Mouse (Mus musculus) MEL (cell line): ENCODE measurements around the gene Phlda3. TPM values are rescaled to one million over a fixed set of nuclear protein-coding genes. Genes with fewer than 3 reads are reported as not detected.

Source experiments
- DNase-seq: peaks from one replicate; pipeline ENCODE4 v3.0.0; 2011; ENCODE audit warnings: low read depth, low spot score
- H3K27ac ChIP-seq: 2 replicates; pipeline ENCODE4 v1.5.1; 2012; ENCODE audit warnings: low read depth, mild to moderate bottlenecking, control low read depth, low read length, moderate library complexity; ENCODE audit not compliant: control insufficient read depth
- H3K27me3 ChIP-seq, 2 experiments: fragments of 150-350 bp in 1 of 2; sonication (generic) in 1 of 2; 2 replicates each; pipeline ENCODE4 v1.6.1; 2012; ENCODE audit warnings: low read length in 2 of 2, mild to moderate bottlenecking in 2 of 2, improper control_type of control experiment in 1 of 2, moderate library complexity in 1 of 2; ENCODE audit not compliant: insufficient read depth in 2 of 2, control insufficient read depth in 1 of 2
- H3K36me3 ChIP-seq, 2 experiments: 2 replicates each; pipeline ENCODE4 v1.6.1; 2012 to 2014; ENCODE audit warnings: low read length in 2 of 2, improper control_type of control experiment in 1 of 2, inconsistent platforms in 1 of 2, mild to moderate bottlenecking in 1 of 2; ENCODE audit not compliant: insufficient read depth in 2 of 2, control insufficient read depth in 1 of 2
- H3K4me1 ChIP-seq, 2 experiments: fragments of 150-350 bp in 1 of 2; sonication (generic) in 1 of 2; 2 replicates each; pipeline ENCODE4 v1.6.1; 2012; ENCODE audit warnings: low read length in 2 of 2, improper control_type of control experiment in 1 of 2, mild to moderate bottlenecking in 1 of 2; ENCODE audit not compliant: insufficient read depth in 2 of 2, control insufficient read depth in 1 of 2
- H3K4me3 ChIP-seq, 2 experiments: fragments of 150-350 bp in 1 of 2; sonication (generic) in 1 of 2; 2 replicates each; pipeline ENCODE4 v1.5.1; 2012; ENCODE audit warnings: low read depth in 2 of 2, low read length in 2 of 2, mild to moderate bottlenecking in 2 of 2, moderate library complexity in 2 of 2, control low read depth in 1 of 2, improper control_type of control experiment in 1 of 2; ENCODE audit not compliant: control insufficient read depth in 1 of 2, insufficient read depth in 1 of 2
- H3K79me2 ChIP-seq: 2 replicates; pipeline ENCODE4 v1.6.1; 2012; ENCODE audit warnings: mild to moderate bottlenecking, low read length, moderate library complexity; ENCODE audit not compliant: control insufficient read depth, poor library complexity, insufficient read depth
- H3K9ac ChIP-seq: 2 replicates; pipeline ENCODE4 v1.6.1; 2012; ENCODE audit warnings: low read depth, mild to moderate bottlenecking, control low read depth, low read length, moderate library complexity; ENCODE audit not compliant: control insufficient read depth, poor library complexity, severe bottlenecking
- H3K9me3 ChIP-seq: fragments of 150-350 bp; sonication (generic); replicated peaks from 2 replicates; pipeline ENCODE4 v1.6.1; 2012; ENCODE audit warnings: mild to moderate bottlenecking, low read length, improper control_type of control experiment, moderate library complexity; ENCODE audit not compliant: insufficient read depth
- BHLHE40 ChIP-seq: IDR thresholded peaks from 2 replicates; pipeline ENCODE4 v1.6.1; 2012; ENCODE audit warnings: low read depth, mild to moderate bottlenecking, inconsistent platforms, low read length, improper control_type of control experiment, borderline replicate concordance
- CHD2 ChIP-seq: IDR thresholded peaks from 2 replicates; pipeline ENCODE4 v1.6.1; 2011; ENCODE audit warnings: low read length, improper control_type of control experiment
- ELF1 ChIP-seq: IDR thresholded peaks from 2 replicates; pipeline ENCODE4 v1.6.1; 2014; ENCODE audit warnings: low read depth, mild to moderate bottlenecking, inconsistent platforms, low read length, improper control_type of control experiment, moderate library complexity
- EP300 ChIP-seq, 2 experiments: IDR thresholded peaks; 2 replicates each; pipeline ENCODE4 v1.6.1; 2011; ENCODE audit warnings: improper control_type of control experiment in 2 of 2, low read length in 2 of 2, low read depth in 1 of 2, mild to moderate bottlenecking in 1 of 2
- GABPA ChIP-seq: IDR thresholded peaks from 2 replicates; pipeline ENCODE4 v1.6.1; 2012; ENCODE audit warnings: low read depth, mild to moderate bottlenecking, inconsistent platforms, low read length, improper control_type of control experiment, moderate library complexity
- GATA1 ChIP-seq: IDR thresholded peaks from 2 replicates; pipeline ENCODE4 v1.6.1; 2011; ENCODE audit warnings: low read depth, low read length, improper control_type of control experiment
- HCFC1 ChIP-seq: IDR thresholded peaks from 2 replicates; pipeline ENCODE4 v1.6.1; 2012; ENCODE audit warnings: low read depth, mild to moderate bottlenecking, inconsistent platforms, low read length, improper control_type of control experiment, moderate library complexity
- KAT2A ChIP-seq: conservative IDR thresholded peaks from 2 replicates; pipeline ENCODE4 v1.6.1; 2012; ENCODE audit warnings: low read depth, low read length, improper control_type of control experiment, inconsistent platforms
- MAX ChIP-seq: IDR thresholded peaks from 2 replicates; pipeline ENCODE4 v1.6.1; 2011; ENCODE audit warnings: low read length, improper control_type of control experiment
- MAZ ChIP-seq: IDR thresholded peaks from 2 replicates; pipeline ENCODE4 v1.6.1; 2012; ENCODE audit warnings: low read depth, mild to moderate bottlenecking, inconsistent platforms, low read length, improper control_type of control experiment
- MEF2A ChIP-seq: IDR thresholded peaks from 2 replicates; pipeline ENCODE4 v1.6.1; 2014; ENCODE audit warnings: low read depth, mild to moderate bottlenecking, inconsistent platforms, low read length, improper control_type of control experiment; ENCODE audit not compliant: poor library complexity, insufficient replicate concordance, severe bottlenecking; ENCODE audit errors: extremely low read depth
- MXI1 ChIP-seq: IDR thresholded peaks from 2 replicates; pipeline ENCODE4 v1.6.1; 2011; ENCODE audit warnings: mild to moderate bottlenecking, low read depth, low read length, improper control_type of control experiment
- MYC ChIP-seq: IDR thresholded peaks from 2 replicates; pipeline ENCODE4 v1.6.1; 2011; ENCODE audit warnings: low read depth, mild to moderate bottlenecking, low read length, improper control_type of control experiment, moderate library complexity
- POLR2AphosphoS2 ChIP-seq: IDR thresholded peaks from 2 replicates; pipeline ENCODE4 v1.6.1; 2011; ENCODE audit warnings: low read length, improper control_type of control experiment
- POLR2AphosphoS5 ChIP-seq: IDR thresholded peaks from 2 replicates; pipeline ENCODE4 v1.6.1; 2012; ENCODE audit warnings: low read depth, borderline replicate concordance, mild to moderate bottlenecking, inconsistent platforms, low read length, moderate library complexity, mixed read lengths
- RAD21 ChIP-seq: IDR thresholded peaks from 2 replicates; pipeline ENCODE4 v1.6.1; 2011; ENCODE audit warnings: mild to moderate bottlenecking, low read depth, low read length, improper control_type of control experiment
- SMC3 ChIP-seq: IDR thresholded peaks from 2 replicates; pipeline ENCODE4 v1.6.1; 2011; ENCODE audit warnings: low read depth, low read length, improper control_type of control experiment
- TCF12 ChIP-seq: IDR thresholded peaks from 2 replicates; pipeline ENCODE4 v1.6.1; 2014; ENCODE audit warnings: low read depth, mild to moderate bottlenecking, inconsistent platforms, low read length, improper control_type of control experiment, moderate library complexity
- UBTF ChIP-seq: IDR thresholded peaks from 2 replicates; pipeline ENCODE4 v1.6.1; 2012; ENCODE audit warnings: low read depth, mild to moderate bottlenecking, inconsistent platforms, low read length, improper control_type of control experiment, moderate library complexity, borderline replicate concordance; ENCODE audit not compliant: insufficient read depth
- ZC3H11A ChIP-seq: IDR thresholded peaks from 2 replicates; pipeline ENCODE4 v1.6.1; 2012; ENCODE audit warnings: low read depth, mild to moderate bottlenecking, inconsistent platforms, low read length, improper control_type of control experiment
- ZMIZ1 ChIP-seq: IDR thresholded peaks from 2 replicates; pipeline ENCODE4 v1.6.1; 2012; ENCODE audit warnings: low read depth, mild to moderate bottlenecking, inconsistent platforms, low read length, improper control_type of control experiment, moderate library complexity
- polyA plus RNA-seq, 2 experiments: library from polyadenylated mRNA; stranded (reverse) in 1 of 2; unstranded in 1 of 2; fragments of >175 nt in 1 of 2; fragments of >200 nt in 1 of 2; gene quantifications; 2 replicates each; pipeline versions ENCODE4 v1.2.1 to v1.2.4; 2012; ENCODE audit warnings: low replicate concordance in 2 of 2, low read depth in 1 of 2; ENCODE audit not compliant: insufficient read length in 2 of 2, insufficient read depth in 1 of 2, missing spikeins in 1 of 2
- total RNA-seq: library from RNA; depleted of rRNA; stranded (reverse); fragments of 300-350 nt; gene quantifications from 2 replicates; pipeline ENCODE4 v1.2.3, GENCODE M21; 2012

Phlda3 gene
- total and polyA plus RNA-seq, 3 experiments: 7.7 to 20.0 TPM; not detected in 1

GRCm38 (mm10) chr1:135800192-135800950 is 34.5 kb downstream of the Phlda3 start:
- H3K4me3 ChIP-seq: no peak overlapping the region
- no peak overlapping the region for H3K9ac ChIP-seq
- no peaks in the 10 kb centered on the region; a peak in 2 of 4 replicates for H3K27me3 ChIP-seq
- no peaks in the 10 kb centered on the region for H3K9me3 ChIP-seq
- no peak overlapping the region for H3K27ac ChIP-seq
- H3K79me2 ChIP-seq: no peaks in the 10 kb centered on the region
- peaks cover 0 to 15% of the 10 kb centered on the region in 2 experiments; a peak in 2 of 4 replicates for H3K4me1 ChIP-seq
- TF ChIP-seq MXI1 (no peak), ELF1 (no peak), RAD21 (no peak), SMC3 (no peak), UBTF (no peak), MAX (no peak), MAZ (no peak), TCF12 (0 out of 2 replicates have a peak, but pooled peaks have one; percentile 29), POLR2AphosphoS5 (no peak), MEF2A (no peak), GABPA (no peak), CHD2 (no peak), ZMIZ1 (no peak), BHLHE40 (no peak), ZC3H11A (no peak), KAT2A (no peak), EP300 (IDR thresholded peaks at IDR 0.05; ENCODE audit: low read depth in 1 of 2, low read length in 2 of 2) (peak in 1 of 2 experiments; percentile 57; a peak in 3 of 4 replicates), POLR2AphosphoS2 (no peak), MYC (no peak), HCFC1 (no peak), GATA1 (0 out of 2 replicates have a peak, but pooled peaks have one; percentile 22)
- H3K36me3 ChIP-seq: peaks cover 0 to 4% of the 10 kb centered on the region in 2 experiments; a peak in 2 of 4 replicates
- peak; percentile 41 for DNase-seq
